Mouse (Mus musculus) small intestine, adult 2 months (tissue): Measurements from ENCODE around the gene Pde8b.

Experiments
- CTCF ChIP-seq: fragments of 200-500 bp; IDR thresholded peaks from 2 replicates; pipeline ENCODE4 v1.5.1; 2012; ENCODE audit warnings: low read depth, mild to moderate bottlenecking, control low read depth, inconsistent platforms, low read length, moderate library complexity, mixed read lengths; ENCODE audit not compliant: insufficient replicate concordance, insufficient read length; ENCODE audit errors: extremely low read depth
- POLR2A ChIP-seq: fragments of 200-500 bp; IDR thresholded peaks from 2 replicates; pipeline ENCODE4 v1.6.1; 2012; ENCODE audit warnings: low read depth, mild to moderate bottlenecking, control low read depth, inconsistent platforms, low read length, moderate library complexity

- TF ChIP-seq POLR2A, result no peak
- TF ChIP-seq CTCF, result no peak
These were observed 193.4 kb downstream of the Pde8b start for GRCm38 (mm10) chr13:95056501-95057280.
